Mouse (Mus musculus) liver, adult 2 months (tissue): Measurements from ENCODE around the gene Ctla4.

ENCODE experiments used
- CTCF ChIP-seq: fragments of 200-500 bp; IDR thresholded peaks from 2 replicates; pipeline ENCODE4 v1.5.1; 2011; ENCODE audit warnings: low read depth, low read length, control low read depth
- POLR2A ChIP-seq: fragments of 200-500 bp; IDR thresholded peaks from 2 replicates; pipeline ENCODE4 v1.6.1; 2011; ENCODE audit warnings: low read length, control low read depth; ENCODE audit not compliant: insufficient read depth; ENCODE audit errors: extremely low read depth

- no peak for TF ChIP-seq POLR2A
- no peak for TF ChIP-seq CTCF
Observed at GRCm38 (mm10) chr1:60960451-60960850, 73.7 kb downstream of the Ctla4 start.
